Mouse (Mus musculus) MEL (cell line): Measurements from ENCODE around the gene Tex10. TPM values are rescaled to one million over a fixed set of nuclear protein-coding genes. Genes with fewer than 3 reads are reported as not detected.
A peak's percentile ranks its signal among the peaks of the same experiment; 100 is the strongest.

Source experiments
- DNase-seq: peaks from one replicate; pipeline ENCODE4 v3.0.0; 2011; ENCODE audit warnings: low read depth, low spot score
- H3K27ac ChIP-seq: 2 replicates; pipeline ENCODE4 v1.5.1; 2012; ENCODE audit warnings: low read depth, mild to moderate bottlenecking, control low read depth, low read length, moderate library complexity; ENCODE audit not compliant: control insufficient read depth
- H3K27me3 ChIP-seq, 2 experiments: fragments of 150-350 bp in 1 of 2; sonication (generic) in 1 of 2; 2 replicates each; pipeline ENCODE4 v1.6.1; 2012; ENCODE audit warnings: low read length in 2 of 2, mild to moderate bottlenecking in 2 of 2, improper control_type of control experiment in 1 of 2, moderate library complexity in 1 of 2; ENCODE audit not compliant: insufficient read depth in 2 of 2, control insufficient read depth in 1 of 2
- H3K36me3 ChIP-seq, 2 experiments: 2 replicates each; pipeline ENCODE4 v1.6.1; 2012 to 2014; ENCODE audit warnings: low read length in 2 of 2, improper control_type of control experiment in 1 of 2, inconsistent platforms in 1 of 2, mild to moderate bottlenecking in 1 of 2; ENCODE audit not compliant: insufficient read depth in 2 of 2, control insufficient read depth in 1 of 2
- H3K4me1 ChIP-seq, 2 experiments: fragments of 150-350 bp in 1 of 2; sonication (generic) in 1 of 2; 2 replicates each; pipeline ENCODE4 v1.6.1; 2012; ENCODE audit warnings: low read length in 2 of 2, improper control_type of control experiment in 1 of 2, mild to moderate bottlenecking in 1 of 2; ENCODE audit not compliant: insufficient read depth in 2 of 2, control insufficient read depth in 1 of 2
- H3K4me3 ChIP-seq, 2 experiments: fragments of 150-350 bp in 1 of 2; sonication (generic) in 1 of 2; 2 replicates each; pipeline ENCODE4 v1.5.1; 2012; ENCODE audit warnings: low read depth in 2 of 2, low read length in 2 of 2, mild to moderate bottlenecking in 2 of 2, moderate library complexity in 2 of 2, control low read depth in 1 of 2, improper control_type of control experiment in 1 of 2; ENCODE audit not compliant: control insufficient read depth in 1 of 2, insufficient read depth in 1 of 2
- H3K79me2 ChIP-seq: 2 replicates; pipeline ENCODE4 v1.6.1; 2012; ENCODE audit warnings: mild to moderate bottlenecking, low read length, moderate library complexity; ENCODE audit not compliant: control insufficient read depth, poor library complexity, insufficient read depth
- H3K9ac ChIP-seq: 2 replicates; pipeline ENCODE4 v1.6.1; 2012; ENCODE audit warnings: low read depth, mild to moderate bottlenecking, control low read depth, low read length, moderate library complexity; ENCODE audit not compliant: control insufficient read depth, poor library complexity, severe bottlenecking
- H3K9me3 ChIP-seq: fragments of 150-350 bp; sonication (generic); replicated peaks from 2 replicates; pipeline ENCODE4 v1.6.1; 2012; ENCODE audit warnings: mild to moderate bottlenecking, low read length, improper control_type of control experiment, moderate library complexity; ENCODE audit not compliant: insufficient read depth
- CHD1 ChIP-seq: IDR thresholded peaks from 2 replicates; pipeline ENCODE4 v1.6.1; 2012; ENCODE audit warnings: low read depth, mild to moderate bottlenecking, inconsistent platforms, low read length, improper control_type of control experiment
- CHD2 ChIP-seq: IDR thresholded peaks from 2 replicates; pipeline ENCODE4 v1.6.1; 2011; ENCODE audit warnings: low read length, improper control_type of control experiment
- ELF1 ChIP-seq: IDR thresholded peaks from 2 replicates; pipeline ENCODE4 v1.6.1; 2014; ENCODE audit warnings: low read depth, mild to moderate bottlenecking, inconsistent platforms, low read length, improper control_type of control experiment, moderate library complexity
- JUND ChIP-seq: IDR thresholded peaks from 2 replicates; pipeline ENCODE4 v1.6.1; 2011; ENCODE audit warnings: low read depth, mild to moderate bottlenecking, improper control_type of control experiment, low read length
- KAT2A ChIP-seq: conservative IDR thresholded peaks from 2 replicates; pipeline ENCODE4 v1.6.1; 2012; ENCODE audit warnings: low read depth, low read length, improper control_type of control experiment, inconsistent platforms
- MAFK ChIP-seq: IDR thresholded peaks from 2 replicates; pipeline ENCODE4 v1.6.1; 2011; ENCODE audit warnings: low read depth, mild to moderate bottlenecking, low read length, improper control_type of control experiment, borderline replicate concordance
- MAX ChIP-seq: IDR thresholded peaks from 2 replicates; pipeline ENCODE4 v1.6.1; 2011; ENCODE audit warnings: low read length, improper control_type of control experiment
- MEF2A ChIP-seq: IDR thresholded peaks from 2 replicates; pipeline ENCODE4 v1.6.1; 2014; ENCODE audit warnings: low read depth, mild to moderate bottlenecking, inconsistent platforms, low read length, improper control_type of control experiment; ENCODE audit not compliant: poor library complexity, insufficient replicate concordance, severe bottlenecking; ENCODE audit errors: extremely low read depth
- NRF1 ChIP-seq: IDR thresholded peaks from 2 replicates; pipeline ENCODE4 v1.6.1; 2014; ENCODE audit warnings: low read depth, mild to moderate bottlenecking, inconsistent platforms, low read length, improper control_type of control experiment, moderate library complexity; ENCODE audit not compliant: poor library complexity, insufficient read depth, severe bottlenecking
- POLR2A ChIP-seq, 2 experiments: IDR thresholded peaks; 2 replicates each; pipeline ENCODE4 v1.6.1; 2011 to 2012; ENCODE audit warnings: low read length in 2 of 2, mild to moderate bottlenecking in 2 of 2, control low read depth in 1 of 2, improper control_type of control experiment in 1 of 2, low read depth in 1 of 2, moderate library complexity in 1 of 2; ENCODE audit not compliant: control insufficient read depth in 1 of 2, insufficient read depth in 1 of 2, poor library complexity in 1 of 2
- POLR2AphosphoS2 ChIP-seq: IDR thresholded peaks from 2 replicates; pipeline ENCODE4 v1.6.1; 2011; ENCODE audit warnings: low read length, improper control_type of control experiment
- SIN3A ChIP-seq: IDR thresholded peaks from 2 replicates; pipeline ENCODE4 v1.6.1; 2012; ENCODE audit warnings: low read length, improper control_type of control experiment, inconsistent platforms
- SMC3 ChIP-seq: IDR thresholded peaks from 2 replicates; pipeline ENCODE4 v1.6.1; 2011; ENCODE audit warnings: low read depth, low read length, improper control_type of control experiment
- TAL1 ChIP-seq: IDR thresholded peaks from 2 replicates; pipeline ENCODE4 v1.6.1; 2012; ENCODE audit warnings: mild to moderate bottlenecking, inconsistent platforms, low read length, moderate library complexity, mixed read lengths
- TBP ChIP-seq: IDR thresholded peaks from 2 replicates; pipeline ENCODE4 v1.8.0; 2011; ENCODE audit warnings: low read depth, low read length, improper control_type of control experiment
- TCF12 ChIP-seq: IDR thresholded peaks from 2 replicates; pipeline ENCODE4 v1.6.1; 2014; ENCODE audit warnings: low read depth, mild to moderate bottlenecking, inconsistent platforms, low read length, improper control_type of control experiment, moderate library complexity
- UBTF ChIP-seq: IDR thresholded peaks from 2 replicates; pipeline ENCODE4 v1.6.1; 2012; ENCODE audit warnings: low read depth, mild to moderate bottlenecking, inconsistent platforms, low read length, improper control_type of control experiment, moderate library complexity, borderline replicate concordance; ENCODE audit not compliant: insufficient read depth
- USF2 ChIP-seq, 2 experiments: IDR thresholded peaks; 2 replicates each; pipeline ENCODE4 v1.6.1; 2011 to 2012; ENCODE audit warnings: improper control_type of control experiment in 2 of 2, low read length in 2 of 2, borderline replicate concordance in 1 of 2, inconsistent platforms in 1 of 2, low read depth in 1 of 2, mild to moderate bottlenecking in 1 of 2; ENCODE audit not compliant: insufficient read depth in 1 of 2
- ZC3H11A ChIP-seq: IDR thresholded peaks from 2 replicates; pipeline ENCODE4 v1.6.1; 2012; ENCODE audit warnings: low read depth, mild to moderate bottlenecking, inconsistent platforms, low read length, improper control_type of control experiment
- ZMIZ1 ChIP-seq: IDR thresholded peaks from 2 replicates; pipeline ENCODE4 v1.6.1; 2012; ENCODE audit warnings: low read depth, mild to moderate bottlenecking, inconsistent platforms, low read length, improper control_type of control experiment, moderate library complexity
- polyA plus RNA-seq, 2 experiments: library from polyadenylated mRNA; stranded (reverse) in 1 of 2; unstranded in 1 of 2; fragments of >175 nt in 1 of 2; fragments of >200 nt in 1 of 2; gene quantifications; 2 replicates each; pipeline versions ENCODE4 v1.2.1 to v1.2.4; 2012; ENCODE audit warnings: low replicate concordance in 2 of 2, low read depth in 1 of 2; ENCODE audit not compliant: insufficient read length in 2 of 2, insufficient read depth in 1 of 2, missing spikeins in 1 of 2
- total RNA-seq: library from RNA; depleted of rRNA; stranded (reverse); fragments of 300-350 nt; gene quantifications from 2 replicates; pipeline ENCODE4 v1.2.3, GENCODE M21; 2012

The Tex10 gene
- total and polyA plus RNA-seq, 3 experiments, result 41.9 to 184 (median 51.6) TPM

- Histone ChIP-seq H3K4me1 (peaks cover 0 to 2% of the 10 kb centered on the region in 2 experiments; a peak in 2 of 4 replicates), H3K9ac (no peak overlapping the region), H3K4me3 (no peak overlapping the region), H3K9me3 (no peaks in the 10 kb centered on the region), H3K27me3 (no peaks in the 10 kb centered on the region), H3K79me2 (no peaks in the 10 kb centered on the region), H3K27ac (no peak overlapping the region), H3K36me3 (peaks cover 0 to 22% of the 10 kb centered on the region in 2 experiments; a peak in 3 of 4 replicates)
- DNase-seq, result no peak
- TF ChIP-seq MAFK, result no peak
- TF ChIP-seq JUND, result no peak
- no peak for TF ChIP-seq ELF1
- no peak for TF ChIP-seq CHD1
- no peak for TF ChIP-seq ZC3H11A
These were observed 45.2 kb downstream of the Tex10 start for GRCm38 (mm10) chr4:48428054-48428453.

DNA sequence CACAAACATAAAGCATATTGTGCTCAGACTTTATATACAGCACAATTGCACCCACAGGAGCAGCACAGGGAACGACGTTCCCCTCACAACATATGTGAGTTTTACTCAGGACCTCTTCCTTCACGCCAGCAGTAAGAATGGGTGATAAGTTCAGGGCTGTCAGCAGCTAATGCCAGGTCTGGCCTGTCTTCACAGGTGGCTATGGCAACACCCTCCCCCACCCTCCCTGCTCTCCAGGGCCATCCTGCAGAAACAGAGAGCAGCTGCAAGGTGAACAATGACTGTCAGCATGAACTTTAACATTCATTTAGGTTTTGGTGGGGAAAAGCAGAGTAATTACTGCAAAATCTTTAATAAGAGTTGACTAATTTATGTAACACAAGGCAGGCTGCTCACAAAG, 45.8 kb downstream of the Tex10 start:
- Histone ChIP-seq H3K27me3 (no peaks in the 10 kb centered on the region), H3K9me3 (no peaks in the 10 kb centered on the region), H3K4me3 (no peak overlapping the region), H3K4me1 (peaks cover 0 to 2% of the 10 kb centered on the region in 2 experiments; a peak in 2 of 4 replicates), H3K27ac (no peak overlapping the region), H3K9ac (no peak overlapping the region), H3K79me2 (no peaks in the 10 kb centered on the region), H3K36me3 (peaks cover 0 to 19% of the 10 kb centered on the region in 2 experiments; a peak in 3 of 4 replicates)
- DNase-seq, result no peak
- TF ChIP-seq KAT2A (no peak), ZMIZ1 (no peak), POLR2A (IDR thresholded peaks at IDR 0.05; ENCODE audit: control insufficient read depth in 1 of 2, insufficient read depth in 1 of 2, low read depth in 1 of 2, low read length in 2 of 2, poor library complexity in 1 of 2) (peak in 1 of 2 experiments; percentile 32; a peak in 1 of 4 replicates), MAX (no peak)

- H3K4me3 ChIP-seq, result no peak overlapping the region
- H3K27ac ChIP-seq, result no peak overlapping the region
- H3K27me3 ChIP-seq, result no peaks in the 10 kb centered on the region
- no peaks in the 10 kb centered on the region; a peak in 1 of 4 replicates for H3K36me3 ChIP-seq
- peaks cover 0 to 2% of the 10 kb centered on the region in 2 experiments; a peak in 2 of 4 replicates for H3K4me1 ChIP-seq
- no peaks in the 10 kb centered on the region for H3K79me2 ChIP-seq
- H3K9me3 ChIP-seq, result no peaks in the 10 kb centered on the region
- no peak for TF ChIP-seq TAL1
- TF ChIP-seq TBP, result no peak
- TF ChIP-seq SMC3, result no peak
- TF ChIP-seq NRF1, result no peak
- no peak for TF ChIP-seq ZC3H11A
- TF ChIP-seq MEF2A, result no peak
- no peak for TF ChIP-seq USF2 (IDR thresholded peaks at IDR 0.05; ENCODE audit: borderline replicate concordance in 1 of 2, insufficient read depth in 1 of 2, low read depth in 1 of 2, low read length in 2 of 2)
- no peak for TF ChIP-seq CHD2
- no peak for TF ChIP-seq POLR2AphosphoS2
- TF ChIP-seq ZMIZ1, result no peak
- no peak for TF ChIP-seq TCF12
- no peak for TF ChIP-seq SIN3A
- TF ChIP-seq JUND, result no peak
- TF ChIP-seq UBTF, result no peak
- DNase-seq, result no peak
- no peak overlapping the region for H3K9ac ChIP-seq
These were observed 49.5 kb downstream of the Tex10 start for GRCm38 (mm10) chr4:48423738-48424137.
